Mouse (Mus musculus) forebrain, embryonic 14.5 days (tissue): ENCODE measurements around the gene Pak1. TPM values are rescaled to one million over a fixed set of nuclear protein-coding genes. Genes with fewer than 3 reads are reported as not detected.

Source experiments
- ATAC-seq: fragments of 200-750 bp; cut with Nextera tagmentation; 2 replicates; pipeline ENCODE4 v1.8.0; 2017; ENCODE audit warnings: mild to moderate bottlenecking, moderate library complexity
- DNase-seq: peaks from one replicate; pipeline ENCODE4 v3.0.0-alpha.2; 2015; ENCODE audit warnings: low spot score
- H3K27ac ChIP-seq: fragments of 300-500 bp; sonication (generic); 2 replicates; pipeline ENCODE4 v1.5.1; 2014; ENCODE audit warnings: low read depth, mild to moderate bottlenecking, control low read depth, low read length, moderate library complexity
- H3K27me3 ChIP-seq: fragments of 300-500 bp; sonication (generic); replicated peaks from 2 replicates; pipeline ENCODE4 v1.6.1; 2014; ENCODE audit warnings: low read length, control low read depth, mixed read lengths; ENCODE audit not compliant: control insufficient read depth, insufficient read depth
- H3K36me3 ChIP-seq: fragments of 300-500 bp; sonication (generic); 2 replicates; pipeline ENCODE4 v1.6.1; 2014; ENCODE audit warnings: low read length, control low read depth; ENCODE audit not compliant: control insufficient read depth, insufficient read depth
- H3K4me1 ChIP-seq: fragments of 300-500 bp; sonication (generic); 2 replicates; pipeline ENCODE4 v1.6.1; 2014; ENCODE audit warnings: antibody characterized with exemption, low read length, control low read depth; ENCODE audit not compliant: control insufficient read depth, insufficient read depth
- H3K4me2 ChIP-seq: fragments of 300-500 bp; sonication (generic); 2 replicates; pipeline ENCODE4 v1.6.1; 2014; ENCODE audit warnings: mild to moderate bottlenecking, control low read depth, low read length
- H3K4me3 ChIP-seq: fragments of 300-500 bp; sonication (generic); 2 replicates; pipeline ENCODE4 v1.5.1; 2014; ENCODE audit warnings: low read depth, low read length, control low read depth
- H3K9ac ChIP-seq: fragments of 300-500 bp; sonication (generic); 2 replicates; pipeline ENCODE4 v1.6.1; 2014; ENCODE audit warnings: mild to moderate bottlenecking, low read length, control low read depth, moderate library complexity
- H3K9me3 ChIP-seq: fragments of 300-500 bp; sonication (generic); replicated peaks from 2 replicates; pipeline ENCODE4 v1.6.1; 2016; ENCODE audit warnings: low read length, control low read depth, mixed read lengths; ENCODE audit not compliant: control insufficient read depth
- WGBS: fragments of 180-500 bp; shearing (Covaris S2); extraction: QIAGEN DNeasy Blood & Tissue Kit; methylation state at CpG from one replicate; pipeline ENCODE4 v1.1.7; 2014; 5-methylcytosine and 5-hydroxymethylcytosine counted together
- polyA plus RNA-seq: library from polyadenylated mRNA; unstranded; fragments of >200 nt; fragmentation: Nextera tagmentation; extraction: Ambion mirVana; gene quantifications from 2 replicates; pipeline ENCODE4 v1.2.1, GENCODE M21; 2014

The Pak1 gene
- polyA plus RNA-seq, 1 experiment from 2014 or later: 131 TPM

- Histone ChIP-seq H3K9ac (no peak overlapping the region), H3K27ac (no peak overlapping the region), H3K4me3 (no peak overlapping the region), H3K27me3 (no peaks in the 10 kb centered on the region), H3K36me3 (no peaks in the 10 kb centered on the region), H3K4me1 (no peaks in the 10 kb centered on the region), H3K4me2 (no peak overlapping the region), H3K9me3 (no peaks in the 10 kb centered on the region)
- DNase-seq (no peak), ATAC-seq (no peak)
- WGBS: 21% methylated on average over 3 of the region's 3 CpGs
Measured at GRCm38 (mm10) chr7:97775380-97775779, 13.0 kb upstream of the Pak1 start.

GRCm38 (mm10) chr7:97775923-97776322 lies 12.4 kb upstream of the Pak1 start:
- Histone ChIP-seq H3K9ac (no peak overlapping the region), H3K9me3 (no peaks in the 10 kb centered on the region), H3K4me1 (no peaks in the 10 kb centered on the region), H3K4me2 (no peak overlapping the region), H3K27me3 (no peaks in the 10 kb centered on the region), H3K4me3 (no peak overlapping the region), H3K36me3 (no peaks in the 10 kb centered on the region), H3K27ac (no peak overlapping the region)
- ATAC-seq (no peak), DNase-seq (no peak)
- 85% methylated on average over 2 of the region's 2 CpGs for WGBS

- DNase-seq (no peak), ATAC-seq (no peak)
- Histone ChIP-seq H3K36me3 (no peaks in the 10 kb centered on the region), H3K27ac (no peak overlapping the region), H3K4me2 (no peak overlapping the region), H3K4me3 (no peak overlapping the region), H3K9ac (no peak overlapping the region), H3K9me3 (no peaks in the 10 kb centered on the region), H3K27me3 (no peaks in the 10 kb centered on the region), H3K4me1 (no peaks in the 10 kb centered on the region)
- 91% methylated on average over 4 of the region's 4 CpGs for WGBS
Measured at GRCm38 (mm10) chr7:97777191-97777590, 11.2 kb upstream of the Pak1 start.

DNA sequence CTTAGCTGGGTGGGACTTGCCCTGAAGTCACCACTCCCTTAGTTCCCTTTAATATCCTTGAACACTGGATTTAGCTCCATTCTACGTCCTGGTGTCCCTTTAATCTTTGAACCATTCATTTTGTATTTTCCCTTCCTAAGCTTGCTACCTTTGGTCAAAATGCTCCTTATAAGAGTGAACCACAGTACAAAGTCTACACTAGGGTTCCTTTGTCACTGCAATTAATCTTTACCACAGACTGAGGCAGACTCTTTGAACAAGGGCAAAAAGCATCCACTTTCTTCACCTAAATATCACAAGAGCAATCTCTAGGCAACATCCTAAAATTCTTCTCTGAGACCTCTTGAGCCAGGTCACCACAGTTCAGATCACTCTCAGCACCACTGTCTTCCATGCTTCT lies 8.1 kb upstream of the Pak1 start:
- Histone ChIP-seq H3K9me3 (no peaks in the 10 kb centered on the region), H3K9ac (no peak overlapping the region), H3K27ac (no peak overlapping the region), H3K27me3 (no peaks in the 10 kb centered on the region), H3K4me2 (no peak overlapping the region), H3K4me3 (no peak overlapping the region), H3K36me3 (no peaks in the 10 kb centered on the region), H3K4me1 (no peaks in the 10 kb centered on the region)
- WGBS: 82% methylated on average over 1 of the region's 1 CpGs
- ATAC-seq (no peak), DNase-seq (no peak)

DNA sequence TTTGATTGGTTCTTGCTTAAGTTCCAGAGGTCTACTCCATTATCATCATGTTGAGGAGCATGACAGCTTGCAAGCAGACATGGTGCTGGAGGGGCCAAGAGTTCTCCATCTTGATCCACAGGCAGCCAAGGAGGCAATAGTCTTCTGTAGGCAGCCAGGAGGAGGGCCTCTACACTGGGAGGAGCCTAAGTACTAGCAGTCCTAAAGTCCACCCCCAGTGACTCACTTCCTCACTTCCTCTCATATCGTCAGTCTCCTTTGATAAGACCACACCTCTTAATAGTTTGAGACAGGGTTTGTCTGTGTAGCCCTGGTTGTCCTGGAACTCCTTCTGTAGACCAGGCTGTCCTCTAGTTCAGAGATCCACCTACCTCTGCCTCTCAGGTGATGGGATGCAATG lies 7.5 kb upstream of the Pak1 start:
- Histone ChIP-seq H3K9ac (no peak overlapping the region), H3K27me3 (no peaks in the 10 kb centered on the region), H3K4me3 (no peak overlapping the region), H3K4me2 (no peak overlapping the region), H3K27ac (no peak overlapping the region), H3K4me1 (no peaks in the 10 kb centered on the region), H3K9me3 (no peaks in the 10 kb centered on the region), H3K36me3 (no peaks in the 10 kb centered on the region)
- 83% methylated on average over 1 of the region's 1 CpGs for WGBS
- ATAC-seq (no peak), DNase-seq (no peak)

GRCm38 (mm10) chr7:97781496-97781895 lies 6.8 kb upstream of the Pak1 start:
- Histone ChIP-seq H3K27ac (no peak overlapping the region), H3K4me2 (no peak overlapping the region), H3K36me3 (no peaks in the 10 kb centered on the region), H3K9ac (no peak overlapping the region), H3K4me1 (no peaks in the 10 kb centered on the region), H3K27me3 (no peaks in the 10 kb centered on the region), H3K4me3 (no peak overlapping the region), H3K9me3 (no peaks in the 10 kb centered on the region)
- ATAC-seq (no peak), DNase-seq (no peak)
- 70% methylated on average over 8 of the region's 8 CpGs for WGBS

DNA sequence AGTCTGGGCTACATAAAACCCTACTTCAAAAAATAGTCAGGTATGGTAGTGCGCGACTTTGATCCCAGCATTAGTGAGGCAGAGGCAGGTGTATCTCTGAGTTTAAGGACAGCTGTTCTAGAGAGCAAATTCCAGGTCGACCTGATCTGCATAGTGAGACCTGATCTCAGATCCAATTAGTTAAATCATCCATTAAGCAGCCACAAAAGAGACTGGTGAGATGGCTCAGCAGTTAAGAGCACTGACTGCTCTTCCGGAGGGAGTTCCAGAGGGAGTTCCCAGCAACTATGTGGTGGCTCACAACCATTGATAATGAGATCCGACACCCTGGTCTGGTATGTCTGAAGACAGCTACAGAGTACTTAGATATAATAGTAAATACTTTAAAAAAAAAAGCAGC lies 4.8 kb upstream of the Pak1 start:
- DNase-seq (no peak), ATAC-seq (no peak)
- H3K4me3 ChIP-seq: no peak overlapping the region
- no peaks in the 10 kb centered on the region for H3K9me3 ChIP-seq
- no peaks in the 10 kb centered on the region for H3K4me1 ChIP-seq
- H3K27ac ChIP-seq: no peak overlapping the region
- no peaks in the 10 kb centered on the region for H3K36me3 ChIP-seq
- no peak overlapping the region for H3K4me2 ChIP-seq
- 48% methylated on average over 5 of the region's 5 CpGs for WGBS
- H3K9ac ChIP-seq: no peak overlapping the region
- no peaks in the 10 kb centered on the region for H3K27me3 ChIP-seq

- Histone ChIP-seq H3K9ac (peak overlapping the region; percentile 87), H3K36me3 (no peaks in the 10 kb centered on the region), H3K4me3 (peak overlapping the region; percentile 82), H3K9me3 (no peaks in the 10 kb centered on the region), H3K4me1 (peaks cover 4% of the 10 kb centered on the region; the same call in 1 of the 2 replicates), H3K4me2 (peak overlapping the region; percentile 77), H3K27ac (peak overlapping the region; percentile 49), H3K27me3 (0 out of 2 replicates have a peak, but pooled peaks cover 3% of the 10 kb centered on the region)
- WGBS: under 1% methylated on average over 56 of the region's 84 CpGs
- ATAC-seq (peak; percentile 89), DNase-seq (peak; percentile 55)
Measured at GRCm38 (mm10) chr7:97788669-97789483, 535 bp downstream of the Pak1 start.

GRCm38 (mm10) chr7:97790272-97790671 lies 1.9 kb downstream of the Pak1 start:
- Histone ChIP-seq H3K27ac (no peak overlapping the region), H3K27me3 (0 out of 2 replicates have a peak, but pooled peaks cover 3% of the 10 kb centered on the region), H3K4me1 (peaks cover 4% of the 10 kb centered on the region; the same call in 1 of the 2 replicates), H3K4me2 (no peak overlapping the region), H3K9ac (no peak overlapping the region), H3K4me3 (no peak overlapping the region), H3K9me3 (no peaks in the 10 kb centered on the region), H3K36me3 (no peaks in the 10 kb centered on the region)
- 48% methylated on average over 2 of the region's 2 CpGs for WGBS
- DNase-seq (no peak), ATAC-seq (no peak)
